Comparison of ENCODE assay signal across 34 mouse cellular contexts in the genomic region with DNA sequence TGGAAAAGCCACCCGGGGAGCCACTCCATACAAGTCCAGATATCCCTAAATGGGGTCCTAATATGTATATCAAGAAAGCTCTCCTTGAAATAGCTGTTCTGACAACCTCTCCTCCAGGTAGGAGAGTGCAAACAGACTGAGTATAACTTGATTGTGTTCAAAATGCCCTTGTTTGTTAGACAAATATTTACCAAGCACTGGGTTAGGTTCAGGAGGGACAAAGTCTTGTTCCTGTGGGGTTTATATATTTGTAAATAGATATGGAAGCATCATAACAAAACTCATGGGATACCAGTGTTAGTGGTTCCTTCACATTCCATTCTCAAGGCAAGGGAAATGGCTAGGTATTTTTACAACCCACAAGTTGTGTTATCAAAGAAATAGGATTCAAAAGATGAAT.
"Had no signal": no experiment of that assay in that cellular context is flagged by ENCODE, and none has a peak within 500 bp of the region (broad histone marks: within the 10 kb centered on the region; RNA-seq: fewer than 3 reads in every experiment).

No protein-coding gene starts in this region.

- ATAC-seq: hindbrain, embryonic 16.5 days; hindbrain, postnatal 0 days; inflammation-experienced regulatory T-cells, adult 6 months; intestine, embryonic 15.5 days; intestine, embryonic 16.5 days; intestine, postnatal 0 days had no signal

- H3K36me3 ChIP-seq: heart, embryonic 12.5 days; heart, embryonic 13.5 days; heart, embryonic 15.5 days; hindbrain, embryonic 10.5 days; hindbrain, embryonic 12.5 days; hindbrain, embryonic 13.5 days; hindbrain, embryonic 15.5 days; intestine, embryonic 15.5 days; kidney, embryonic 15.5 days had no signal

- H3K4me3 ChIP-seq: heart, embryonic 10.5 days; heart, embryonic 12.5 days; heart, embryonic 13.5 days; heart, embryonic 15.5 days; hindbrain, embryonic 10.5 days; hindbrain, embryonic 12.5 days; hindbrain, embryonic 13.5 days; hindbrain, embryonic 15.5 days; intestine, embryonic 15.5 days; kidney, embryonic 15.5 days; layer of hippocampus, adult 2 months had no signal

- DNase-seq: heart, postnatal 10 days; heart, postnatal 14 days; heart, postnatal 36 days; heart, postnatal 4 days; kidney, adult 11 months; kidney, adult 18-20 months; kidney, adult 2 months; kidney, adult 8-10 months; kidney, adult 9 months; kidney, postnatal 10 days; kidney, postnatal 14 days; kidney, postnatal 36 days; kidney, postnatal 4 days; layer of hippocampus, adult 9-11 months; layer of hippocampus, postnatal 36 days had no signal

- H3K27me3 ChIP-seq: heart, embryonic 12.5 days; heart, embryonic 13.5 days; heart, embryonic 15.5 days; hindbrain, embryonic 12.5 days; hindbrain, embryonic 13.5 days; hindbrain, embryonic 15.5 days; intestine, embryonic 15.5 days; kidney, embryonic 15.5 days had no signal

- H3K9ac ChIP-seq: heart, embryonic 12.5 days; heart, embryonic 13.5 days; heart, embryonic 15.5 days; hindbrain, embryonic 12.5 days; hindbrain, embryonic 13.5 days; hindbrain, embryonic 14.5 days; hindbrain, embryonic 15.5 days; intestine, embryonic 15.5 days; kidney, embryonic 15.5 days had no signal

- H3K4me2 ChIP-seq: heart, embryonic 11.5 days; heart, embryonic 12.5 days; heart, embryonic 13.5 days; heart, embryonic 15.5 days; hindbrain, embryonic 12.5 days; hindbrain, embryonic 13.5 days; hindbrain, embryonic 14.5 days; hindbrain, embryonic 15.5 days; intestine, embryonic 15.5 days; kidney, embryonic 15.5 days had no signal

- H3K9me3 ChIP-seq: heart, embryonic 10.5 days; heart, embryonic 13.5 days; heart, embryonic 15.5 days; hindbrain, embryonic 12.5 days; hindbrain, embryonic 13.5 days; hindbrain, embryonic 15.5 days; intestine, embryonic 15.5 days; kidney, embryonic 15.5 days had no signal

- H3K27ac ChIP-seq: heart, embryonic 10.5 days; heart, embryonic 13.5 days; heart, embryonic 15.5 days; hindbrain, embryonic 10.5 days; hindbrain, embryonic 12.5 days; hindbrain, embryonic 13.5 days; hindbrain, embryonic 14.5 days; hindbrain, embryonic 15.5 days; hindbrain, postnatal 0 days; intestine, embryonic 15.5 days; kidney, embryonic 15.5 days; kidney, postnatal 0 days; layer of hippocampus, adult 2 months had no signal
